27 mouse cellular contexts compared by ENCODE assay signal in genomic region chr2:163120626-163121352, GRCm38 (mm10). TPM values are rescaled to one million over a fixed set of nuclear protein-coding genes. Genes with fewer than 3 reads are reported as not detected.
DNase-seq lines count a peak whose midpoint lies in the region; ATAC-seq and TF ChIP-seq lines count a peak whose summit lies in the region.
"Had no signal": no experiment of that assay in that cellular context is flagged by ENCODE, and none has a peak within 500 bp of the region (broad histone marks: within the 10 kb centered on the region; RNA-seq: fewer than 3 reads in every experiment).

No protein-coding gene starts in this region.

- no peak for TF ChIP-seq CTCF in hindbrain, postnatal 0 days (IDR thresholded peaks at IDR 0.05; ENCODE audit: low read depth)

- H3K4me3 ChIP-seq in hindbrain, embryonic 11.5 days (ENCODE audit: low read depth, low read length) = no peak overlapping the region
- H3K4me3 ChIP-seq in hindbrain, postnatal 0 days (ENCODE audit: low read length) = no peak overlapping the region
- H3K4me3 ChIP-seq: embryonic facial prominence, embryonic 15.5 days; forebrain, embryonic 10.5 days; hindbrain, embryonic 12.5 days; intestine, embryonic 15.5 days; kidney, embryonic 15.5 days; limb, embryonic 12.5 days; liver, embryonic 12.5 days; midbrain, embryonic 12.5 days had no signal

- ATAC-seq in hindbrain, embryonic 11.5 days (ENCODE audit: low FRiP score) = no peak
- no peak for ATAC-seq in hindbrain, postnatal 0 days
- peak; percentile 52 for ATAC-seq in inflammation-experienced regulatory T-cells, adult 6 months
- ATAC-seq: intestine, embryonic 15.5 days; liver, embryonic 12.5 days had no signal

- H3K9me3 ChIP-seq in hindbrain, embryonic 11.5 days (ENCODE audit: control insufficient read depth, low read length) = no peaks in the 10 kb centered on the region
- H3K9me3 ChIP-seq in hindbrain, postnatal 0 days (ENCODE audit: low read length) = no peaks in the 10 kb centered on the region
- H3K9me3 ChIP-seq: embryonic facial prominence, embryonic 15.5 days; forebrain, embryonic 10.5 days; hindbrain, embryonic 12.5 days; intestine, embryonic 15.5 days; kidney, embryonic 15.5 days; limb, embryonic 12.5 days; liver, embryonic 12.5 days; midbrain, embryonic 12.5 days had no signal

- H3K27me3 ChIP-seq in hindbrain, embryonic 11.5 days (ENCODE audit: control insufficient read depth, insufficient read depth, low read length) = peaks cover 5% of the 10 kb centered on the region; the same call in 1 of the 2 replicates
- H3K27me3 ChIP-seq in hindbrain, postnatal 0 days (ENCODE audit: insufficient read depth, low read length) = peaks cover 8% of the 10 kb centered on the region

- H3K9ac ChIP-seq in hindbrain, embryonic 11.5 days (ENCODE audit: low read depth, low read length) = no peak overlapping the region
- H3K9ac ChIP-seq in hindbrain, postnatal 0 days (replicated peaks; ENCODE audit: low read length) = no peak overlapping the region
- H3K9ac ChIP-seq: embryonic facial prominence, embryonic 15.5 days; hindbrain, embryonic 12.5 days; intestine, embryonic 15.5 days; kidney, embryonic 15.5 days; limb, embryonic 12.5 days; liver, embryonic 12.5 days; lung, embryonic 14.5 days; midbrain, embryonic 12.5 days had no signal

- no peak overlapping the region for H3K4me2 ChIP-seq in hindbrain, embryonic 11.5 days (replicated peaks; ENCODE audit: low read depth, low read length)
- H3K4me2 ChIP-seq in hindbrain, postnatal 0 days (ENCODE audit: low read depth, low read length) = no peak overlapping the region
- H3K4me2 ChIP-seq: embryonic facial prominence, embryonic 15.5 days; hindbrain, embryonic 12.5 days; intestine, embryonic 15.5 days; kidney, embryonic 15.5 days; limb, embryonic 12.5 days; liver, embryonic 12.5 days; lung, embryonic 14.5 days; midbrain, embryonic 12.5 days had no signal

- WGBS in hindbrain, embryonic 11.5 days = 64% methylated on average over 15 of the region's 15 CpGs
- 56% methylated on average over 15 of the region's 15 CpGs for WGBS in hindbrain, postnatal 0 days

- peak; percentile 8 for DNase-seq in hindbrain, embryonic 11.5 days (ENCODE audit: low spot score)
- DNase-seq in hindbrain, postnatal 0 days (ENCODE audit: low spot score) = no peak
- peak; percentile 55 for DNase-seq in CD4-positive, CD25-positive, alpha-beta regulatory T cell, adult 2 months (ENCODE audit: low read depth, low spot score)
- DNase-seq in thymus, postnatal 10 days (ENCODE audit: low spot score in 2 of 2) = peak; percentile 48 to 54
- DNase-seq in embryo, embryonic 10 days (ENCODE audit: low spot score) = no peak
- no peak for DNase-seq in layer of hippocampus, postnatal 36 days
- DNase-seq in adrenal gland, postnatal 4 days (ENCODE audit: low spot score in 2 of 2) = no peak
- DNase-seq: adrenal gland, postnatal 14 days; cerebellum, adult 11-12 months; cerebellum, postnatal 25 days; gastrocnemius, postnatal 10 days; layer of hippocampus, adult 9-11 months; lung, embryonic 14.5 days; lung, postnatal 36 days; right cerebral cortex, postnatal 4 days had no signal

- H3K27ac ChIP-seq in hindbrain, embryonic 11.5 days (ENCODE audit: low read depth, low read length) = no peak overlapping the region
- no peak overlapping the region for H3K27ac ChIP-seq in hindbrain, postnatal 0 days
- H3K27ac ChIP-seq: embryonic facial prominence, embryonic 15.5 days; forebrain, embryonic 10.5 days; hindbrain, embryonic 12.5 days; intestine, embryonic 15.5 days; kidney, embryonic 15.5 days; limb, embryonic 12.5 days; liver, embryonic 12.5 days; midbrain, embryonic 12.5 days had no signal

- H3K36me3 ChIP-seq in hindbrain, embryonic 11.5 days (ENCODE audit: control insufficient read depth, insufficient read depth, low read length) = no peaks in the 10 kb centered on the region
- no peaks in the 10 kb centered on the region for H3K36me3 ChIP-seq in hindbrain, postnatal 0 days (ENCODE audit: insufficient read depth, low read length)
- H3K36me3 ChIP-seq: embryonic facial prominence, embryonic 15.5 days; forebrain, embryonic 10.5 days; hindbrain, embryonic 12.5 days; intestine, embryonic 15.5 days; kidney, embryonic 15.5 days; limb, embryonic 12.5 days; liver, embryonic 12.5 days; midbrain, embryonic 12.5 days had no signal

- H3K4me1 ChIP-seq in hindbrain, embryonic 11.5 days (replicated peaks; ENCODE audit: control insufficient read depth, insufficient read depth, low read length) = no peaks in the 10 kb centered on the region
- H3K4me1 ChIP-seq in hindbrain, postnatal 0 days (ENCODE audit: insufficient read depth, low read length) = peaks cover 8% of the 10 kb centered on the region; the same call in 1 of the 2 replicates
- H3K4me1 ChIP-seq: liver, embryonic 12.5 days had no signal

RNA-seq across cellular contexts. Expression of gene Gtsf1l, which starts 33.1 kb away (rescaled TPM):
- polyA plus RNA-seq in hindbrain, embryonic 11.5 days (2014; fragmentation: Nextera tagmentation; extraction: Ambion mirVana) = 0.25 and 0.28 TPM in 2 replicates
- total RNA-seq in hindbrain, postnatal 0 days (2014; rRNA removed) = not detected in 2 replicates
- not detected in 2 replicates for polyA plus RNA-seq in hindbrain, postnatal 0 days (2015; fragmentation: Nextera tagmentation; extraction: Ambion mirVana)
- polyA plus RNA-seq in inflammation-experienced regulatory T-cells, adult 6 months (2017; shearing (Covaris generic)) = not detected
- total RNA-seq in layer of hippocampus, postnatal 36 days (2021) = not detected
- not detected for total RNA-seq in adrenal gland, postnatal 4 days (2021)
- total RNA-seq: adrenal gland, postnatal 14 days; gastrocnemius, postnatal 10 days; left cerebral cortex, postnatal 10 days; neutrophil, adult 5-6 weeks had no signal
- polyA plus RNA-seq: forebrain, embryonic 10.5 days; heart, postnatal 0 days; hindbrain, embryonic 12.5 days; intestine, embryonic 15.5 days; kidney, embryonic 15.5 days; limb, embryonic 12.5 days; liver, embryonic 12.5 days; lung, embryonic 14.5 days; midbrain, embryonic 12.5 days had no signal

Comparison
In these comparisons a context has a peak if more than half of its experiments do, and no peak if none do; other contexts are left out.
1. DNase-seq: peak in hindbrain, embryonic 11.5 days (single experiment), CD4-positive, CD25-positive, alpha-beta regulatory T cell, adult 2 months (single experiment) and thymus, postnatal 10 days (2 of 2); none in hindbrain, postnatal 0 days (single experiment), embryo, embryonic 10 days (single experiment), layer of hippocampus, postnatal 36 days (0 of 2) and adrenal gland, postnatal 4 days (0 of 2).